Mouse (Mus musculus): ENCODE data around the gene Mecom. TPM values are rescaled to one million over a fixed set of nuclear protein-coding genes. Genes with fewer than 3 reads are reported as not detected.

Gene Mecom
- polyA plus RNA-seq, 1 experiment: 3.2 TPM

- Histone ChIP-seq H3K4me3 (ENCODE audit: insufficient read depth, low read length) (no peak overlapping the region), H3K27ac (ENCODE audit: insufficient read depth, low read length) (no peak overlapping the region), H3K4me1 (ENCODE audit: control insufficient read depth, insufficient read depth, low read length) (no peaks in the 10 kb centered on the region)
- TF ChIP-seq POLR2A (IDR thresholded peaks at IDR 0.05; ENCODE audit: extremely low read depth, insufficient read depth, low read length) (no peak), CTCF (IDR thresholded peaks at IDR 0.05; ENCODE audit: extremely low read depth, insufficient read depth, low read length) (no peak)
Observed at GRCm38 (mm10) chr3:30468068-30468835, 79.6 kb downstream of the Mecom start.

- no peak for TF ChIP-seq POLR2A (IDR thresholded peaks at IDR 0.05; ENCODE audit: extremely low read depth, insufficient read depth, low read length)
- TF ChIP-seq CTCF (IDR thresholded peaks at IDR 0.05; ENCODE audit: extremely low read depth, insufficient read depth, low read length): no peak
- H3K4me3 ChIP-seq (ENCODE audit: insufficient read depth, low read length): no peak overlapping the region
- peak overlapping the region; percentile 46 for H3K27ac ChIP-seq (ENCODE audit: insufficient read depth, low read length)
- H3K4me1 ChIP-seq (ENCODE audit: control insufficient read depth, insufficient read depth, low read length): no peaks in the 10 kb centered on the region
Observed at GRCm38 (mm10) chr3:30466031-30466650, 81.7 kb downstream of the Mecom start.

DNA sequence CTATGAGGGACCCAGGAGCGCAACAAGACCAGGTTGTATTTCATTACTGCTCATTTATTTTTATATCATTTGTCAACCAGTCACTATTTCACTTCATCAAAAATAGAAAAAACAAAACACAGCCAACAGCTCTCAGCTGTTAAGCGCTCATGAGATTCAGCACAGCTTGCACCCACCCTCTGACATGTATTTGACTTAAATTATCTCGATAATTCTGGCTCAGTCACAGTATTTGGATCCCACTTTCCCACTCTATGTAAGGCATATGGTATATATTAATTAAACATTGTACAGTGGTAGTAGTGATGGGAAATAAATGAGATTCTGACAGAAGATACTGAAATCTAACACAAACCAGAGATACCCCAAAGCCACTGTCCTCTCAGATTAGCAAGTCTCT lies 83.3 kb downstream of the Mecom start:
- Histone ChIP-seq H3K4me3 (ENCODE audit: insufficient read depth, low read length) (no peak overlapping the region), H3K27ac (ENCODE audit: insufficient read depth, low read length) (no peak overlapping the region), H3K4me1 (ENCODE audit: control insufficient read depth, insufficient read depth, low read length) (no peaks in the 10 kb centered on the region)
- TF ChIP-seq POLR2A (IDR thresholded peaks at IDR 0.05; ENCODE audit: extremely low read depth, insufficient read depth, low read length): no peak
- no peak for TF ChIP-seq CTCF (IDR thresholded peaks at IDR 0.05; ENCODE audit: extremely low read depth, insufficient read depth, low read length)

- Histone ChIP-seq H3K27ac (ENCODE audit: insufficient read depth, low read length) (no peak overlapping the region), H3K4me3 (ENCODE audit: insufficient read depth, low read length) (no peak overlapping the region), H3K4me1 (ENCODE audit: control insufficient read depth, insufficient read depth, low read length) (no peaks in the 10 kb centered on the region)
- no peak for TF ChIP-seq POLR2A (IDR thresholded peaks at IDR 0.05; ENCODE audit: extremely low read depth, insufficient read depth, low read length)
- no peak for TF ChIP-seq CTCF (IDR thresholded peaks at IDR 0.05; ENCODE audit: extremely low read depth, insufficient read depth, low read length)
Observed at GRCm38 (mm10) chr3:30461831-30462230, 86.0 kb downstream of the Mecom start.

DNA sequence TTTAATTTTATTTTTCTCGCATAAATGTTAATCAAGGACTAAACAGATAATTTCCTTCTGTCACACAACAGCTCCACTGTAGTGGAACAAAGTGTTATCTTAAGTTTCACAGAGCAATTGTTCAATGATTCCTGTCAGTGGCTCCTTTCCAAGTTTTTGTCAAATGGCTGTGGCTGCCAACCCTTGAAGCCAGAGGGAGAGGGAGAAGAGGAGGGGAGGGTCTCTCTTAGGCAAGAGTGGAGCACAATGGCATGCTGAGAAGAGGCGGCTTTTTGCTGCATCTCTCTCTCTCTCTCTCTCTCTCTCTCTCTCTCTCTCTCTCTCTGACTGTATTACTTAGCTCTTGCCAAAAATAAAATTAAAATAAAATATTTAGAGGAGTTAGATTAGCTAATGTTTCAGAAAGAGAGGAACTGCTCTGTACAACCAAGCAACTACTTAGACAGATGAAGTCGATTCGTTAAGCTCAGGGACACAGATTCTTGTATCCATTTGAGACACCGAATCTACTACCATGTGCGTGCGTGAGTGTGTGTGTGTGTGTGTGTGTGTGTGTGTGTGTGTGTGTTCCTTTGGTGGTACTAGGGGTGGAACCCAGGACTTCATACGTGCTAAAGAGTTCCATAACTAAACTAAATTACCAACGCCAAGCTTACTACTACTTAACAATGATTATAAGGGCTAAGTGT lies 86.8 kb downstream of the Mecom start:
- Histone ChIP-seq H3K4me1 (ENCODE audit: control insufficient read depth, insufficient read depth, low read length) (no peaks in the 10 kb centered on the region), H3K27ac (ENCODE audit: insufficient read depth, low read length) (no peak overlapping the region), H3K4me3 (ENCODE audit: insufficient read depth, low read length) (no peak overlapping the region)
- TF ChIP-seq CTCF (IDR thresholded peaks at IDR 0.05; ENCODE audit: extremely low read depth, insufficient read depth, low read length) (no peak), POLR2A (IDR thresholded peaks at IDR 0.05; ENCODE audit: extremely low read depth, insufficient read depth, low read length) (no peak)

- TF ChIP-seq CTCF (IDR thresholded peaks at IDR 0.05; ENCODE audit: extremely low read depth, insufficient read depth, low read length): no peak
- TF ChIP-seq POLR2A (IDR thresholded peaks at IDR 0.05; ENCODE audit: extremely low read depth, insufficient read depth, low read length): no peak
- H3K4me1 ChIP-seq (ENCODE audit: control insufficient read depth, insufficient read depth, low read length): no peaks in the 10 kb centered on the region
- H3K27ac ChIP-seq (ENCODE audit: insufficient read depth, low read length): no peak overlapping the region
- H3K4me3 ChIP-seq (ENCODE audit: insufficient read depth, low read length): no peak overlapping the region
Observed at GRCm38 (mm10) chr3:30459626-30460025, 88.2 kb downstream of the Mecom start.

- no peak overlapping the region for H3K27ac ChIP-seq (ENCODE audit: insufficient read depth, low read length)
- H3K4me3 ChIP-seq (ENCODE audit: insufficient read depth, low read length): no peak overlapping the region
- TF ChIP-seq CTCF (IDR thresholded peaks at IDR 0.05; ENCODE audit: extremely low read depth, insufficient read depth, low read length) (no peak), POLR2A (IDR thresholded peaks at IDR 0.05; ENCODE audit: extremely low read depth, insufficient read depth, low read length) (no peak)
- H3K4me1 ChIP-seq (ENCODE audit: control insufficient read depth, insufficient read depth, low read length): no peaks in the 10 kb centered on the region
Observed at GRCm38 (mm10) chr3:30457975-30458678, 89.7 kb downstream of the Mecom start.

DNA sequence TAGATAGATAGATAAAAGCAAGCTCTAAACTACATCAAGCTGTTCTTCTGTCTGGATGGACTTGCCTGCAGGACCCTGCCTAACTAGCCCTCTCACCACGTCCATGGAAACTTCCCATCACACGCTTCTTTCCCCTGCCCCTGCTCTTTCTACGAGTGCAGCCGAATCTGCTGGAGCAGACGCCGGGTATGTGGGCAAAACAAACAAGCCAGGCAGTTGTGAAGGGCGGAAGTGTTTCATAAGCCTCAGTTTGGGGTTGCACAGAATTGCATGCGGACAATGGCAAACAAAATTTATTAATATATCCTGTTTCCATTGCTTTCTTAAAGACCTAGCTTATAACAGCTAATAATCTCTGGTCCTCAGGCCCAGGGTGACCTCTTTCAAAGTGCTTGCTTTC lies 91.9 kb downstream of the Mecom start:
- Histone ChIP-seq H3K4me3 (ENCODE audit: insufficient read depth, low read length) (no peak overlapping the region), H3K27ac (ENCODE audit: insufficient read depth, low read length) (no peak overlapping the region), H3K4me1 (ENCODE audit: control insufficient read depth, insufficient read depth, low read length) (no peaks in the 10 kb centered on the region)
- TF ChIP-seq POLR2A (IDR thresholded peaks at IDR 0.05; ENCODE audit: extremely low read depth, insufficient read depth, low read length): no peak
- TF ChIP-seq CTCF (IDR thresholded peaks at IDR 0.05; ENCODE audit: extremely low read depth, insufficient read depth, low read length): no peak

All from cortical plate, adult 2 months (tissue).